Mouse (Mus musculus) adipocyte (in vitro differentiated cells): ENCODE data around the gene Upf2.

ENCODE experiments used
- DNase-seq: peaks from one replicate; pipeline ENCODE4 v3.0.0-alpha.2; 2016; ENCODE audit warnings: low spot score

The Upf2 gene

DNA sequence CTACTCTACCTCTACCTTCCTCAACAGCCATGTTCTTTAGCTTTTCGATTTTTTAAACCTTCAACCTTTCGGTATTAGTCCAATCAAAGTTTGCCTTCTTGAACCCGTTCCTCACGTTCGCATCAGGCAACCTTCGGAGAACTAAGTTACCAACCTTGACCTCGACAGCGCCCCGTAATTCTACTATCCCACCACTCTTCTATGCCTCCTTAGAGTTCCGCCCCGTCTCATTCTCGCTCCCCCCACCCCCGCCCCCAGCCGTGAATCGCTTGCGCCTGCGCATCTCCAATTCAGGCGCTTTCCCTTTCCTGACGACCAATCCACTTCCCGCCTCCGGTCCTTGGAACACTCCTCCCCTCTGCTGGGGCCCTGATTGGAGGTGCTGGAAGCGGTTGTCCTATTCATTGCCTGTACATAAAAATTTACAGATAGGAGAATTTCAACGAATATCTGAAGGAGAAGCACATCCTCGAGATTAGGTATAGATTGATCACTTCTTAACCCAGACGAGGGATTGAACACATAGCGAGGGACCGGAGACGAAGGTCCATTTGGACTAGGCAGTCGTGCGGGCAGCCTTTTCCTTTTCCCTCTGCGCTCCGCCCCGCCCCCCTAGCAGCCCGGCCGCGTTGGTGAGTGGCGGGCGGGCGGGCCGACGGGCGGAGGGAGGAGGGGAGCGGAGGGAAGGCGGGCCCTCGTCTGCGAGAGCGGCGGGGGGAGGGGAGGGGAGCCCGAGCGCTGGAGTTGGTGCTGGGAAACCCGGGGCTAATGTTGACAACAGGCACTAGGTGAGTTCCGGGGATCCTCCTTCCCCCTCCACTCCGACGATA is at the start of gene Upf2:
Upf2 (plus strand) TSS at position 704 of the 830 bp plus-strand sequence.
- peak; percentile 97 for DNase-seq

- peak; percentile 13 for DNase-seq
Observed at GRCm38 (mm10) chr2:5906092-5906491, 45.2 kb upstream of the Upf2 start.

- DNase-seq: peak; percentile 32
Observed at GRCm38 (mm10) chr2:5906625-5907024, 44.6 kb upstream of the Upf2 start.

GRCm38 (mm10) chr2:5911282-5911965 is 39.8 kb upstream of the Upf2 start:
- no peak for DNase-seq

DNA sequence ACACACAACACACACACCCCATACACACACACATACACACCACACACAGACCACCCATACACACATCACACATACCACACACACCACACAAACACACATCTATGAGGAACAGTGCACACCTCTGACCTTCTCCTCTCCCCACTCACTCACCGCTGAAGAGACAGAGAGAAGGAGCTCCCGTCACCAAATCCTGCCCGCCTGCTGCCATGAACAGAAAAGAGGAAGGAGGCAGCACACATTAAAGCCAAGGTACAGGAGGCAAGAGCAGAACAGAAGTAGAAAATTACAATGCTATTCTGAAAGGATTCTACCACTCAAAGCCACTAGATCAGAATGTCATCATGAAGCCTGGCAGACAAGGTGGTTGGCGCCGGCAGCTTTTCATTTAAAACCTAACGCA is 28.4 kb upstream of the Upf2 start:
- no peak for DNase-seq

DNA sequence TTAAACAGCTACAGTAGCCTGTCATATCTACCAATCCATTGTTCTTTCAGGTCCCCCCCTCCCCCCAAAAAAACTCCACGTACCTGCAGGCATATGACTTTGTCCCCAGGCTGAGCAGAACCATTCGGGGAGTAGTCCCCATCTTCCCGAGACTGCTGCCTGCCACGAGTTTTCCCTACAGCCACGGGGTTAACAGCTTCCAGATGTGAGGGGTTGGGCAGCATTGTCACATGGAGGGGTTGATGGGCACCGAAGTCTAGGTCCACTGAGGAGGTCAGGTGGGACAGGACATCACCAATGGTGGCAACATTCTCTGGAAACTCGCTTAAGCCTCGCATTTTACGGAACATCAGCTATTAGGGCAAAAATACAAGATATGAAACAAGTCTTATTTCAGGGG is 27.5 kb upstream of the Upf2 start:
- DNase-seq: no peak

- DNase-seq: no peak
Observed at GRCm38 (mm10) chr2:5927481-5927880, 23.8 kb upstream of the Upf2 start.

DNA sequence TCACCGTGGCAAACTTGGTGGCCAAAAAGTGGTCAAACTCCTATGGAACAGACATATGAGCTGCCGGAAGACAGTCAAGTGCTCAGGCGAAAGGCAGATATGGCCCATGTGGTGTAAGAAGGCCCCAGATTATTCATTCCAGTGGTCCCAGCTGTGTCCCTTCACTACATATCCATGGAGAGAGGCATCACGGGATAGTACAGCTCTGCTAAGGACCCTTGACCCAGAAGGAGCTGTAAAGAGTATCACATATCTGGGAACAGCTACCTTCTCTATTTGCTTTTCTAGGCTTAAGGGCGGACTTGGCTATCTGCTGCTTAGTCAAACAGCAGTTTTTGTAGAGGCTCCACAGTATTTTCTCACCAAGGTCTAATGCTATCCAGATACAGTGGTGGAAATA is 21.5 kb upstream of the Upf2 start:
- no peak for DNase-seq

DNA sequence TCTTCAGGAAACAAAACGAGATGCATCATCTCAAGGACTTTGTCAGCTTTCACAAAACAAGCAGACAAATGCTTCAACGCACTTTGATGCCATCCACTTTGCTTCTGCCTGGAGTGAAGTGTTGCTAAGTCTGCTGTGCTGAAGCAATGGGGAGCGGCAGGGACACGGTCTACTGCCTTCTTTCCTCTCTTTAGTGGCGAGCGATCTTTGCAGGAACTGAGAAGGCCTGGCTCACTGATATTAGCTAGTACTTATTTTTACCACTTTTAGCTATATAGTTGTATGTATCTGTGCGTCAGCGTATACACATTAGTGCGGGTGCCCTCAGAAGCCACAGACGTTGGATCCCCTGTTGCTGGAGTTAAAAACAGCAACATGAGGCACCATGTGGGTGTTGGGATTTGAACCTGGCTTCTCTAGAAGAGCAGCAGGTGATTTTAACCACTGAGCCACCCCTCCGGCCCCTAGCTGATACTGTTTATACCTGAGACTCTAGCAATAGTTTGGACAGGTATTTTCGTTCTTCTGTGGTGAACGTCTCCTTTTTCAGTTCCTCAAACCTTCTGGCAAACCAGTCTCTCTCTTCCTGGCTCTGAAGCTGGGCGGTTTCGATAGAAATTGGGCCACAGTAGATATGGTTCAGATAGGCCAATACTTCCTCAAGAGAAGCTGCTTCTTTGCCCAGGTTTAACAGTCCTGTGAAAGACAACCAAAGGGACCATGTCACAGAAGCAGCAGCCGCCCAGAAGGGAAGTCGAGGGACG is 20.8 kb upstream of the Upf2 start:
- no peak for DNase-seq

DNA sequence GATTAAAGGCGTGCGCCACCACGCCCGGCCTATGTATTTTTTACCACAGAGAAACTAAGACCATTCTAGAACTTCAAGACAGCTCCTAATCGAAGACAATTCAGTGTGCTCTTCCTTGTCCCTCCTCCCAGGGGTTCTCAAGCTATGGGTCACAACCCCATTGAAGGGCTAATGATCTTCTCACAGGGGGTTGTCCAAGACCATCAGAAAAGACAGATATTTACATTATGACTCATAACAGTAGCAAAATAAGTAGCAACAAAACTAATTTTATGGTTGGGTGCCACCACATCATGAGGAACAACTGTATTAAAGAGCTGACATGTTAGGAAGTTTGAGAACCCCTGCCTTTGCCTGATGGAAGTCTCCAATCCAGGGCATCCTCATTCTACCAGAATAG is 19.3 kb upstream of the Upf2 start:
- no peak for DNase-seq

DNA sequence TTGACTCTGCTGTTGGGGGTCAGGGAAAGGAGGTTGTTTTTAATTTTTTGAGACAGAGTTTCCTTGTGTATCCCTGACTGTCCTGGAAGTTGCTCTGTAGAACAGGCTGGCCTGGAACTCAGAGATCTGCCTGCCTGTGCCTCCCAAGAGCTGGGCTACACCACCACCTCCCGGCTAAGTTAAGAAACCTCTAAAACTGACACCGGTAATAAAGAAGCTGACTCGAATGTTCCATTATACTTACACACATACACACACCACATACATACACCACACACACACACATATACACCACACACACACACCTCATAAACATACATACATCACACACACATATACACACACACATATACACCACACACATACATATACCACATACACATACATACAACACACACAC is 16.3 kb upstream of the Upf2 start:
- DNase-seq: no peak

- no peak for DNase-seq
Observed at GRCm38 (mm10) chr2:5936068-5936467, 15.2 kb upstream of the Upf2 start.

DNA sequence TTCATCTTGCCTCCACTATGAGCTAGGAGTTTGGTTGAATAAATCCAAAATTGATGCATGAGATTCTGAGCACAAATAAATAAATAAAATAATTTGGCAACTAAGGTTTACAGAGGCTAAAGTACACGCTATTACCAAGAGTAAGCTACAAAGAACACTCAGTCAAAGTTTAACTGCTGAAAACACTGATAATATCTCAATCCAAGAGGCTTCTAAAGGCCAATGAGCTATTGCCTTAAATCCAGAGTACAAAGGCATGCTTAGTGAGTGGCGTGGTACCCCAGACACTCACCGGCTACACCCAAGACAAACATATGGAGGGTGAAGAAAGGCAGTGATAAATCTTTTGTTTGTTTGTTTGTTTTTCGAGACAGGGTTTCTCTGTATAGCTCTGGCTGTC is 14.7 kb upstream of the Upf2 start:
- DNase-seq: no peak

DNA sequence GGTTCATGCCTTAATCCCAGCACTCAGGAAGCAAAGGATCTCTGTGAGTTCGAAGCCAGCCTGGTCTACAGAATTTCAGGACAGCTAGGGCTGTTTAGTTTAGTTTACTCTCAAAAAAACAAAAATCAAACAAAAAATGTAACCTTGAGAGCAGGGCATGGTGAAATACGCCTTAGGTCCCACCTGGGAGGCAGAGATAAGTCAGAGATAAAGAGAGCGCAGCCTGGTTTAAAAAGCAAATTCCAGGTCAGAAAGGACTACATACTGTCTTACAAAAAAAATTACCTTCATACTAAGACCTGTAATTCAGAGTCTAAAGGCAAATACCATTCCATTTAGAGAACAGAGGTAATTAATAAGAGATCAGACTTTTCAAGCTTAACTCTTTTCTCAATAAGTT is 11.9 kb upstream of the Upf2 start:
- DNase-seq: no peak

DNA sequence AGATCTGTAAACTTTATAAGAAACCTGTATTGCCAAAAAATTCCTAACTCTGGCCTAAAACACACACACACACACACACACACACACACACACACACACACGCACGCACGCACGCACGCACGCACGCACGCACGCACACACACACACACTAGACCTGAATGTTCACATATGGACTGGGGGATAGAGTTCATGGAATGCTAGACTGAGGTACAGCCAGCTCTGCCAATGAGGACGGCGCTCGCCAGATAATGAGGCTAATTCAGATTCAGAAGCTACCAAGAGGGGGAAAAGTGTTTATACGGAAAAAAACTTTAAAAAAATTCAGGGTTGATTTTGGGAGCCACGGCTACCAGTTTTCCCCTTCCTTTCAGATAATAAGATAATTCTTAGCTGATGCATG is 11.4 kb upstream of the Upf2 start:
- DNase-seq: no peak

GRCm38 (mm10) chr2:5940936-5941335 is 10.3 kb upstream of the Upf2 start:
- no peak for DNase-seq

- DNase-seq: peak; percentile 33
Observed at GRCm38 (mm10) chr2:5941861-5942415, 9.3 kb upstream of the Upf2 start.

GRCm38 (mm10) chr2:5942416-5943032 is 8.7 kb upstream of the Upf2 start, which contains the start of gene Dhtkd1:
Gene Dhtkd1 (minus strand): TSS chr2:5942792.
- peak; percentile 60 for DNase-seq

DNA sequence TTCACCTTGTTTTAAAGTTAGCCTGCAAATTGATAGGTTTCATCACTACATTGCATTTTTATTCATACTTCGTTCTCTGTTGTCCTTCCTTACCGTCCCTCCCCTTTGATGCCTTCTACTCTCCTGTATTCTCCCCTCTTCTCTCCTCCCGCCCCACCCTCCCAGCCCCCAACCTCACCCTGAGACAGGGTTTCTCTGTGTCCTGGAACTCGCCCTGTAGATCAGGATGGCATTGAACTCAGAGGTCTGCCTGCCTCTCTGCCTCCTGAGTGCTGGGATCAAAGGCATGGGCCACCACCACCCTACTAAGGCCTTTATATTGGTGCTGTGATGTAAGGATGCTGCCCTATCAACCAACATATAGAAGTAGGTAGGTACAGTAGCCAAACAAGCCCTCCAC is 8.2 kb upstream of the Upf2 start:
- DNase-seq: no peak

- DNase-seq: no peak
Observed at GRCm38 (mm10) chr2:5945629-5946028, 5.6 kb upstream of the Upf2 start.

DNA sequence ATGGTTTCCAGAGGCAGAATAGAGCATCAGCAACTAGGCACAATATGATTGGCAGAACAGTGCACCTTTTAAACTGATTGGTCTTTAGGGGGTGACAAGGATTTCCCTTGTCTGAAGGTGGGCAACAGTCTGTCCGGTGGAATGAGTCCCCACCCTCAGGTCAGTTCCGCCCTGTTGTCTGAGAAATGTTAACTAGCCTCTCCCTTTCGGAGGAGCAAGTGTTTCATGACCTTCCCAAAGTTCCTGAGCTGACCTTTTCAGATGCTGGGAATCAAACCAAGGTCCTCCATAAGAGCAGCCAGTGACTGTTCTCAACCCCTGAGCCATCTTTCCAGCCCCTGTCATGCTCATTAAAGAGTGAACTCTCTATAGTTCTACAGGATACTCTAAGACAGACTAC is 4.4 kb upstream of the Upf2 start:
- DNase-seq: no peak

GRCm38 (mm10) chr2:5948964-5949363 is 2.3 kb upstream of the Upf2 start:
- DNase-seq: no peak
